Mouse (Mus musculus) liver, postnatal 0 days (tissue): ENCODE data around the gene Rab11fip3.

ENCODE experiments used
- CTCF ChIP-seq: sonication (generic); IDR thresholded peaks from 2 replicates; pipeline ENCODE4 v1.5.1; 2016; ENCODE audit warnings: antibody characterized with exemption, low read depth
- EP300 ChIP-seq: IDR thresholded peaks from 2 replicates; pipeline ENCODE4 v1.6.1; 2016; ENCODE audit warnings: antibody characterized with exemption, low read depth, mild to moderate bottlenecking

DNA sequence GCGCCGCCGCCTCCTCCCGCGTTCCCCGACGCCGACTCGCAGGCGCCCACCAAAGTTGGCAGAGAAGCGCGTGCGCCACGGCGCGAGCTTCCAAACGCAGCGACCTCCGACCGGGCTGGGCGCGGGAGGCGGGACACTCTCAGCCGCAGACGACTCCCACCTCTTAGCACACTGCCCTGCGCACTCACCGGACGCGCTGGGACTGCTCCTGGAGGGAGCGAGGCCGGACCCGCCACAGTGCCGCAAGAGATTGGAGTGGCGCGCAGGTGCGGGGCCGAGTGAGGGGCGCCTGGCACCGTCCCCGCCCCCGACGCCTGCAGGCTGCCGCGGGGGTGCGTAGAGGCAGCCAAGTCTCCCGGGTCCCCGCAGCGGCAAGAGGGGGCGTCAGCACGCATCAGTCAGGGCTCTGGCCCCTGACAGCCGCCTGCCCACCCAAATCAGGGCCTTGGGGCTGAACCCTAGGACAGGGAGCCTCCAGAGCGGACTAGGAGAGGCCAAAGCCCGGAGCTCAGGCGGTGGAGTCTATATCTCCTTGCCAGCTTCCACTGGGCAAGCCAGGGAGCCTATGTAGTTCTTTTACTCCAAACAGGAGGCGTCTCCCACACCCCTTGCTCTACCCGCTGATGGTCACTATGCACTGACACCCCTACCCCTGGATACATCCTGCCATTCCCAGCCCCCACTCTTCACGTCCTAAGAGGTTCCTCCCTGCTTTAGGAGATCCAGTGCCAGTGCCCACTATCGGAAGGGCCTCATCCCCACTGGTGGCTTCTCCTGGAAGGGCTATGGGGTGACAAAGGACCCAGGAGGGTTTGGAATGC, 117.3 kb downstream of the Rab11fip3 start, which contains the start of gene A930017K11Rik:
- no peak for TF ChIP-seq CTCF
- TF ChIP-seq EP300, result no peak
